Mouse (Mus musculus) retina, postnatal 7 days (tissue): ENCODE data around the gene Ntrk1.

ENCODE experiments used
- DNase-seq: peaks from one replicate; pipeline ENCODE4 v3.0.0-alpha.2; 2012; ENCODE audit warnings: low read depth, low spot score

The Ntrk1 gene

GRCm38 (mm10) chr3:87785626-87786214 lies 9.2 kb downstream of the Ntrk1 start:
- no peak for DNase-seq

- DNase-seq: no peak
Observed at GRCm38 (mm10) chr3:87785156-87785555, 9.8 kb downstream of the Ntrk1 start.

GRCm38 (mm10) chr3:87783282-87784023 lies 11.5 kb downstream of the Ntrk1 start:
- no peak for DNase-seq

- no peak for DNase-seq
Observed at GRCm38 (mm10) chr3:87779086-87779485, 15.9 kb downstream of the Ntrk1 start.

GRCm38 (mm10) chr3:87778283-87778682 lies 16.7 kb downstream of the Ntrk1 start:
- DNase-seq: no peak

GRCm38 (mm10) chr3:87771088-87771487 lies 23.9 kb downstream of the Ntrk1 start:
- no peak for DNase-seq

GRCm38 (mm10) chr3:87770280-87770679 lies 24.7 kb downstream of the Ntrk1 start:
- DNase-seq: peak; percentile 56

GRCm38 (mm10) chr3:87769506-87769905 lies 25.5 kb downstream of the Ntrk1 start:
- DNase-seq: no peak

GRCm38 (mm10) chr3:87768844-87769243 lies 26.1 kb downstream of the Ntrk1 start:
- DNase-seq: peak; percentile 60

- no peak for DNase-seq
Observed at GRCm38 (mm10) chr3:87768431-87768830, 26.5 kb downstream of the Ntrk1 start.

- no peak for DNase-seq
Observed at GRCm38 (mm10) chr3:87767764-87768163, 27.2 kb downstream of the Ntrk1 start.

- DNase-seq: no peak
Observed at GRCm38 (mm10) chr3:87766284-87766667, 28.7 kb downstream of the Ntrk1 start.

GRCm38 (mm10) chr3:87765631-87766283 lies 29.2 kb downstream of the Ntrk1 start:
- no peak for DNase-seq

GRCm38 (mm10) chr3:87765091-87765490 lies 29.9 kb downstream of the Ntrk1 start:
- DNase-seq: no peak

GRCm38 (mm10) chr3:87764506-87764905 lies 30.5 kb downstream of the Ntrk1 start:
- DNase-seq: no peak

- DNase-seq: no peak
Observed at GRCm38 (mm10) chr3:87763683-87764289, 31.2 kb downstream of the Ntrk1 start.

GRCm38 (mm10) chr3:87763202-87763601 lies 31.8 kb downstream of the Ntrk1 start:
- DNase-seq: no peak

GRCm38 (mm10) chr3:87761408-87762375 lies 33.3 kb downstream of the Ntrk1 start:
- no peak for DNase-seq

- DNase-seq: no peak
Observed at GRCm38 (mm10) chr3:87758641-87759040, 36.3 kb downstream of the Ntrk1 start.

GRCm38 (mm10) chr3:87756488-87756887 lies 38.5 kb downstream of the Ntrk1 start:
- DNase-seq: no peak

- DNase-seq: peak; percentile 65
Observed at GRCm38 (mm10) chr3:87755964-87756363, 39.0 kb downstream of the Ntrk1 start.
